Mouse (Mus musculus) CD4-positive naive resting alpha-beta T cell, adult 76 days (primary cell): ENCODE data around the gene Gsta2. TPM values are rescaled to one million over a fixed set of nuclear protein-coding genes. Genes with fewer than 3 reads are reported as not detected.

Source experiments
- total RNA-seq: library from RNA; stranded (reverse); gene quantifications from one replicate; pipeline ENCODE4 v1.2.4, GENCODE M21; 2023

Gsta2 gene
- not detected for total RNA-seq

DNA sequence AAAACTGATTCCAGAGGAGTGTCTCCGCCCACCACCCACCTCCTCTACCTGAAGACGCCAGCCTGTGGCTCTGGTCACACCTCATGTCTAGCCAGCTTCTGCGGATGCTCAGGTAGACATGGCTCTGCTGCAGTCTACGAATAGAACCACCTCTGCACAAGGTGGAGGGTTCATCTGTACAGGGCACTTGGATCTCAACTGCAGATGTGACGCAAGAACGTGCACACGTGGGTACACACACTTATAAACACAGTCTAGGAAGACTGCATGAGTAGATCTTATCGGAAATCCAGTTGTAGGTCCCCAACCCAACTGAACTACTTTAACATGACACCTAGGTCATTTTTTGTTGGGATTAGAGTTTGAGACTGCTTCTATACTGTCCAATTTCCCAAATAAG, at the start of gene Gsta2:
TSS of gene Gsta2 (minus strand) at position 178 of the 400 bp plus-strand sequence.

DNA sequence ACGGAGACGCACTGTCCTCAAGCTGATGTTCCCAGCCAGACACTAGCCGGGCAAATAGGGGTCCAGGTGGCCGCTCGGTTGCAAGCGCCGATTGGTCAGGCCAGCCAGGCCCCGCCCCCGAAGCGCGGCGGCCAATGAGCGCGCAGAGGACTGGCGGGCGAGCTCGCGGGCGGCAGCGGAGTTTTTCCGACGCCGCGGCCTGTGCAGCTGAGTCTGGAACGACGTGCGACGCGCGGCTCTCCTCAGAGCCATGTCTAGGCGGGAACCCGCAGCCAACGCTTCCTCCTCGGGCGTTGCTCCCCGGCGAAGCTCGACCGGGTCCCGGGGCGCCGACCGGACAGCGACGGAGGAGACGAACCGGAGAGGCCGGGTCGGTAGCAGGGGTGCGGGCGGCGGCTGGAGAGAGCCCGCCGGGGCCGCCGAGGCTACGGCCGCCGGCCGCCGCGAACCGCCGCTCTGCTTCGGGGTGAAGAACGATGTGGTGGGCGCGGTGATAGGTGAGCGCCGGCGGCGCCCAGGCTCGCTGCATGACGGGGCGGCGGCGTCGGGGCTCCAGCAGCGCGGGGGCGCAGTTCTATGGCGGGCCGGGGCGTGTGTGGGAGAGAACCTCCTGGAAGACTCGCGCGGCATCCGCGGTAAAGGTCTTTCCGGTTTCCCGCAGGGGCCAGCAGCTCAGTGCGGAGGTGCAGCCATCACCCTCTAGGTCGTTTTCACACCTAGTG, 40.2 kb upstream of the Gsta2 start, which contains the start of gene Ddx43:
TSS of gene Ddx43 (plus strand) at position 148 of the 722 bp plus-strand sequence.

DNA sequence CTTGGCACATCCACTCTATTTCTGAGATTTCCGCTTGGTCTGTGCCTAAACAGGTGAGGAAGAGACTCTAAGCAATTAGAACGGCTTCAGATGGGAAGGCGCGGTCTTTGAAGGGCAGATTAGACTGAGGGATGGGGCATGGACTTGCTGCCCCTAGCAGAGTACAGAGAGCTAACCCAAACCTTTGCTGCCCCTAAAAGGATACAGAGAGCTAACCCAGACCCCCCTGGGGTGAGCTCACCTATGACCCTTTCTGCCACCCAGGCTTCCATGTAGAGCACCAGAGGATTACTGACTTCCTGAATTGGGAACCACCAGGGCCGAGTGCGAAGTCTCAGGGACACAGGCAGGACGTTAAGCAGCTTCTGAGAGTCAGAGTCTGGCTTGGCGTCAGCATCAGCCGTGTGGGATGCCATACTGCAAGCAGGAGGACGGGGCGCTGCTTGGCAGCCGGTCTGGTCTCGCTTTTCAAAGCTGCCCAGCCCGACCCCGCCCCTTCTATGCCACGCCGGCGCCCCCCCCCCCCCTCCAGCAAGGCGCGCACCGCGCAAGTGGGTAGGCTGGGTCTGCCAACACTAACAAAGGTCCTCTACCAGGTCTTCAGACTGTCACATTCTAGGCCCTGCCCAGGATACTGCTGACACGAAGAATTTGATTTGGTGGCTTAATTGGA, 22.7 kb upstream of the Gsta2 start, which contains the start of gene Ooep:
TSS of gene Ooep (minus strand) at position 613 of the 673 bp plus-strand sequence.

DNA sequence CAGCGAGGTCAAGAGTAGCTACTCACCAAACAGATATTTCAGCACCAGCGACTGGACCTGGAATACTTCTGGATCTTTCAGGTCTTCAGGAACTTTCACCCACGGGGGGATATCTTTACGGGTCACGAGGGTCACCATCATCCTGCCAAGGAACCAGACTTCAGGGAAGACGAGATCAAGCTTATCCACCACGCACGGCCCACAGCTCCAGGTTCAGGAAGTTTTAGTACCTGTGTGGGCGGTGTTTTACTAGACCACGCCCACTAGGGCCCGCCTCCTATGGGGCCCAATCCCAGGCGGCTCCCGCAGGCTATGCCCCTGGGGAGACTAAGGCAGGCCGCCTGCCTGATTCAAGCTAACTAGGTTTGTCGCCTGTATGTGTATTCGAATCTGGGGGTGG, 12.4 kb upstream of the Gsta2 start, which contains the start of gene Dppa5a:
TSS of gene Dppa5a (minus strand) at position 219 of the 400 bp plus-strand sequence.

DNA sequence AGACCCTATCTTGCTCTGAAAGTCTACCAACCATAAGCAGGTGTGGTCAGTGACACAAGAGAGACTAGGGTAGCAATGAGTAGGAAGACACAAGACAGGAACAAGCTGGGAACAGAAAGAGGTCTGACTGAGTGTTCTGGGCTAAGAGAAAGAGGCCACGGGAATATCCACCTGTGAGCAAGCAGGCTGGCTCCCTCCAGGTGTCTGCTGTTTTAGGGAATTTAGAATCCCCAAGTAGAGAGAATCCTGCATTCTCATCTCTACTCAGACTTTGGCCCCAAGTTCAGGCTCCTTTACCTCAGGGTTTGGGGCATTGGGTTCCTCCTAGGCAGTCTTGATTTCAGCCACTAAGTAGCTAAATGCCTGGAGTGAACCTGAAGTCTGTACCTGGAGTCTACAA, 28.3 kb downstream of the Gsta2 start, which contains the start of gene Omt2b:
TSS of gene Omt2b (plus strand) at position 301 of the 400 bp plus-strand sequence.

DNA sequence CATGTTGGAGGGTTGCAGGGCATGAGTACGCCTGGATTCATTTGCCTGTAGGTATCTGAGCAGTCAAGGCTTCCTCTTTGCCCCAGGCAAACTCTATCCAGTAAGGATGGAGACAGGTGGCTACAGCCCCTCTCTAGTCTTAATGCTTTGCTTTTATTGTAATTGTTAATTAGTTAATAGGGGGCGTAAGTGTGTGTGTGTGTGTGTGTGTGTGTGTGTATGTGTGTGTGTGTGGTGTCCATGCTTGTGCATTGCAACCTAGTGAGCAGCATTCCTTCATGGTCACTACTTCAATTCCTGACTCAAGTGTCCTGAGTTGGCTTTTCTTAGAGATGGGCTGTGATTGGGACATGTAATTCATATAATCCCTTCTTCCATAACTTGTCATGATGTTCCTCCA, 40.9 kb downstream of the Gsta2 start, which contains the start of gene Omt2a:
TSS of gene Omt2a (minus strand) at position 101 of the 400 bp plus-strand sequence.

DNA sequence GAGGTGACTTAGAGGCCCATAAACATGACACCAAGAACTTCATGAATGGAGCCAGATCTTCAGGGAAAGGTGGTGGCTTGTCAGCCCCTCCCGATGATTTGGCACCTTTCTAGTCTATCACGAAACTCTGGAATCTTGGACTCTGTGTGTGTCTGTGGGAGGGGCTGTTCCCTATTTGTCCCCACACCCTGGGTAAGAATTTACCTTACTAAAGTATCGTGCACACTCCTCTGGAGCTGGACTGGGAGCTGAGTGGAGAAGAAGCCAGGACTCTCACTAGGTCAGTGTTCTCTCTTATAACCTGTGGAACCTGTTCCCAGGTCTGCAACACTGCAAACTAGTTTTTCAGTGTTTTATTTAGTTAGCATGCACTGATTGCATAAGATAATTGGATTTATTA, 65.9 kb downstream of the Gsta2 start, which contains the start of gene Gm10639:
TSS of gene Gm10639 (plus strand) at position 201 of the 400 bp plus-strand sequence.

Other genes starting within 250 kb of the Gsta2 start
- gene Fbxo9, start 246.7 kb downstream of the Gsta2 start, total RNA-seq, result 44.5 TPM
- gene Ick, start 246.6 kb downstream of the Gsta2 start, total RNA-seq, result 7.7 TPM
- gene Gsta4, start 173.0 kb downstream of the Gsta2 start, total RNA-seq, result 1.8 TPM
- gene Gsta1, start 125.1 kb downstream of the Gsta2 start, total RNA-seq, result not detected
- not detected for gene Gm3776, start 98.7 kb downstream of the Gsta2 start, total RNA-seq
- gene Gm10639, start 65.9 kb downstream of the Gsta2 start, total RNA-seq, result not detected
- not detected for gene Omt2a, start 41.0 kb downstream of the Gsta2 start, total RNA-seq
- gene Omt2b, start 28.2 kb downstream of the Gsta2 start, total RNA-seq, result not detected
- not detected for gene Dppa5a, start 12.4 kb upstream of the Gsta2 start, total RNA-seq
- gene Ooep, start 22.9 kb upstream of the Gsta2 start, total RNA-seq, result not detected
- gene Ddx43, start 40.0 kb upstream of the Gsta2 start, total RNA-seq, result 1.5 TPM
- 3.8 TPM for gene Cgas, start 87.4 kb upstream of the Gsta2 start, total RNA-seq
- 22.9 TPM for gene Mto1, start 92.4 kb upstream of the Gsta2 start, total RNA-seq
- not detected for gene Gm17324, start 93.0 kb upstream of the Gsta2 start, total RNA-seq
- 10,655 TPM for gene Eef1a1, start 133.4 kb upstream of the Gsta2 start, total RNA-seq
- 4.9 TPM for gene Slc17a5, start 232.3 kb upstream of the Gsta2 start, total RNA-seq